Mouse (Mus musculus) layer of hippocampus, adult 8-10 months (tissue): ENCODE measurements around the gene Padi1. TPM values are rescaled to one million over a fixed set of nuclear protein-coding genes. Genes with fewer than 3 reads are reported as not detected.
A peak's percentile ranks its signal among the peaks of the same experiment; 100 is the strongest.

Source experiments
- DNase-seq, 2 experiments: peaks; one replicate each; pipeline ENCODE4 v3.0.0; 2022; ENCODE audit warnings: low spot score in 2 of 2
- total RNA-seq, 4 experiments: library from RNA; stranded (reverse); gene quantifications; 2 replicates each; pipeline ENCODE4 v1.2.4; 2022

Gene Padi1
- total RNA-seq, 4 experiments from 2014 or later: 0.08 to 0.16 TPM; not detected in 2

DNA sequence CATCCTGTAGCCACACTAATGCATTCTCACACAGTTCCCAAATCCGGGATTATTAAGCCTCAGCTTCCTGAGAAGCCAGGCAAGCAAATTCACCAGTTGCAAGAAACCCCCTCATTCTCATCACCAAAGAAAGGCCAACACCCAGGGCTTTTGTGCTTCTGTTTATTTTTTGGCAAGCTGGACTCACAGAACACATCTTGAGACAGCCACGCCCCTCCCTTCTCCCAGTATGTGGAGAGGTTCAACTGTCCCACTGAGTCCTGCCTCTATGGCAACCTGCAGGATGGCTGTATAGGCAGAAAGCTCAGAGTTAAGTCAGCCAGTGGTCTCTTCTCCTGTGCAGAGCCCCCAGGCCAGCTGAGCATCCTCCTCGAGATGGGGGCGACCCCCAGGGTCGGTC, 60.4 kb downstream of the Padi1 start:
- no peak for DNase-seq

DNA sequence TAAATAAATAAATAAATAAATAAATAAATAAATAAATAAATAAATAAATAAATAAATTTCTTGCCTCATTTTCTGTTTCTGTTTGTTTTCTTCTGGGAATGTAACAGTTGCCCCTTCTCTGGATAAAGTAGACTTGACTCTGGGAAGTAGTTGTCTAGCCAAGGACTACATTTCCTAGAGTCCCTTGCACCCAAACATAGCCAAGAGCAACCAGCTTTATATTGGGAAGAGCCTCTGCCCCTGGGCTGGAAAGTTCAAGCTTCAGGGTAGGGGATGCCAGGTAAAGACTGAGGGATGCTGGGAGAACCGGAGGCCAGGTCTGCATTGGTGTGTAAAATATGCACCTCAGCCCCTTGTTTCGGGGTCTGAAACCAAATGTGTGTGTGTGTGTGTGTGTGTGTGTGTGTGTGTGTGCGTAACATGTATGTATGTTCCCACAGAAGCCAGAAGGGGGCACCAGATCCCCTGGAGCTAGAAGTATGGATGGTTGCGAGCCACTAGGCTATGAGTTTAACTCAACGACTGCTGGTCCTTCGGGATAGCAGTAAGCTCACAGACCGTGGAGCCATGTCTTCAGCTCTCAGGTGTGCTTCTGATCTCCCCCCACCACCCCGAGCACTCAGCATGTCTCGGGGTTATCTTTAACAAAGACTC, 61.2 kb downstream of the Padi1 start:
- DNase-seq: no peak

DNA sequence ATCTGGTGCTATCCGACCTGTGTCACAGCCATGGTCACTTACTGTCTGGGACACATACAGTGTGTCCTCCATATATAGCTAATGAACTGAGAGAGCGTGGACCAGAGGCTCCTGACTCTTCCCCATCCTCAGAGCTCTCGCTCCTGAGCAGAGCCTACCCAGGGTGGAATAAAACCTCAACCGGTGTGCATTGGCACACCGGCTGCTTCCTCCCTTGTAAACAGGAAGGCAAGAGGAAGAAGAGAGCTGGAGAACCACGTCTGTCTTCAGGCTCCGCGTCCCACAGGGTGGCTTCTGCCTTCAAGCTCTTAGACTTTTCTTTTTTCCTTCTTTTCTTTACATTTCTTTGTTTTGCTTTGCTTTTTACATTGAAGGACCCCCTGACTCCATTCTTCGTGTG, 62.8 kb downstream of the Padi1 start:
- no peak for DNase-seq

DNA sequence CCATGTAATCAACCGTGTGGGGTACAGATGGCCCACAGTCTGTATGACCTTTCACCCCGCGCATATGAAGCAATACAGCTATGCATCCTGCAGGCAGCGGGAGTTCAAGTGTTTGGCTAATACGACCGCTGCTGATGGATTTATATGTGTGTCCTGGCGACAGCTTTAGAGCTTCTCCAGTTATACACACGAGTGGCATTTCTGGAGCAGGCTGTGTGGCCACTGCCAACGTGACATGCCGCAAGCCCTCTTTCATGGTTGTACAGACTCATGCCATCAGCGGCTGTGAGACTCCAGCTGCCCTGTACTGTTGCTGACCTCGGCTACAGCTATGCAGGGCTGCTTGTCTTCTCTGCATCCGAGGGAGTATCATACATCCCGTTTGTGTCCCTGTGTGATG, 65.1 kb downstream of the Padi1 start:
- DNase-seq: no peak

DNA sequence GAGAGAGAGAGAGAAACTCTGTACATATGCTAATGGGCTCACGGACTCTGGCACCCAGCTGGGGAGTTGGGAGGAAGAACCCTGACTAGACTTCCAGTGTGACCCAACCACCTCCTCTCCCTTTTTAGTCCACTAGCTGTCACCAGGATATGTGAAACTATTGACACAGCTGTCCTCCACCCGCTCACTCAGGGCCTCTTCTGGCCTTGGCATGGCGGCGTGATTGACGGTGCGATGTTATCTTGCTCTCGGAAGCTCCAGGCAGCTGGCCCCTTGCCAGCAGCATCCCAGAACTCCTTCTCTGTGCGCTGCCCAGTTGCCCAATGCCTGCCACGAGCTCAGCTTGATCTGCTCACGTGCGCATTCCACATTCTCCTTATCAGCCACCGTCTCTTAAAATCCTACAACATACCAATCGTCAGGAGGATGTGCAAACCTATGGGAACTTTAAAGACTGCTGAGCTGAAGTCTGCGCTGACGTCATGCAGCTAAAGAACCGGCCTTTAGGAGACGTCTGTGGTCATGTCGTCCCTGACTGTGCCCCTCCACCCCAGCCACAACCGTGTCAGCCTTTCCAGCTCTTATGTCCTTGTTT, 65.7 kb downstream of the Padi1 start:
- DNase-seq: no peak

DNA sequence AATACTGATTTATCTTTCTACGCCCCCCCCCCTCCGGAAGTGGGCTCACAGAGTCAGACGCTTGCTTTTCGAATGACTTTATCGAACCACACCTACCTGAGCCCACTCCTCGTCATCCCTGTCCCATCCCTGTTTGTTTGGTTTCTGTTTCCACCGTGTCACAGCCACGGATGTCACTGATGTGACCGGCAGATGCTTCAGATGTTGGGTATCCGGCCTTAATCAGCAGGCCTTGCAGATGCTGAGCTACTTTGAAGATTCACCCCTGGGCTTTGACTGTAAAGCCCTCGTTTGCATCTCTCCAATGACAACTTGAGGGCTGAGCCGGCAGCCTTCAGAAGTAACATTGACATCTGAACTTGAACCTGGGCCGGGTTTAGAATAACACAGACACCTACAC, 69.0 kb downstream of the Padi1 start:
- no peak for DNase-seq

DNA sequence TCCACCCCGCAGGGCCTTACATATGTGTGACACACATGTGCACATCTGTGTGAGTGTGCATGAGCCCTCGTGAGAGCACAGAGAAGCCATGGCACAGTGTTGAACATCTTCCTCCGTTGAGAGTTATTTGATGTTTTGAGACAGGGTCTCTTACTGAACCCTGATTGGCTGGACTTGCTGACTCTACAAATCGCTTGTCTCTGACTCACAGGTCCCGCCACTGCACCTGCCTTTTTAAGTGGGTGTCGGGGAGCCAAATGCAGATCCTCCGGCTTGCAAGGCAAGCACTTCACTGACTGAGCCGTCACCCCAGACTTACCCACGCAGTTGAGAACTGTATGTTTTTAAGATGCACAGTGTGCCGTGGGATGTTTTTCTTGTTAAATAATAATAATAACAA, 69.7 kb downstream of the Padi1 start:
- no peak for DNase-seq

DNA sequence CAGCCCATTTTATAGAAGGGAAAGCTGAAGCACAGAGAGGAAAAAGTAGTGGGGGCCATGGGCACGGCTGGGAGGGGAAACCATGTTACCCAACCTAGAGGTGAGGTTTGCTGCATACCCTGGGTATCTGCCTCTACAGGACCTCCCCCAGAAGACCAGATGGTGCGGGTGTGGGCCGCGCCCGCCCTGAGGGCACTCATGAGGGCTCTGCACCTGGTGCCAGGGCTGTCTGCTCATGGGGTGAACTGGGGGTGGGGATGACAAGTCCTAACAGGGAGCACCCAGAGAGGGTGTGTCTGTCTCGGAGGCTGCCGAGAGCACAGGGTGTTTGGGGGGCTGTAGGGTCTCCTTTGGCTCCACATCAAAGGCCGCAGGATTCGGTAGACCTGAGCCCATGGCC, 70.7 kb downstream of the Padi1 start:
- DNase-seq: no peak

DNA sequence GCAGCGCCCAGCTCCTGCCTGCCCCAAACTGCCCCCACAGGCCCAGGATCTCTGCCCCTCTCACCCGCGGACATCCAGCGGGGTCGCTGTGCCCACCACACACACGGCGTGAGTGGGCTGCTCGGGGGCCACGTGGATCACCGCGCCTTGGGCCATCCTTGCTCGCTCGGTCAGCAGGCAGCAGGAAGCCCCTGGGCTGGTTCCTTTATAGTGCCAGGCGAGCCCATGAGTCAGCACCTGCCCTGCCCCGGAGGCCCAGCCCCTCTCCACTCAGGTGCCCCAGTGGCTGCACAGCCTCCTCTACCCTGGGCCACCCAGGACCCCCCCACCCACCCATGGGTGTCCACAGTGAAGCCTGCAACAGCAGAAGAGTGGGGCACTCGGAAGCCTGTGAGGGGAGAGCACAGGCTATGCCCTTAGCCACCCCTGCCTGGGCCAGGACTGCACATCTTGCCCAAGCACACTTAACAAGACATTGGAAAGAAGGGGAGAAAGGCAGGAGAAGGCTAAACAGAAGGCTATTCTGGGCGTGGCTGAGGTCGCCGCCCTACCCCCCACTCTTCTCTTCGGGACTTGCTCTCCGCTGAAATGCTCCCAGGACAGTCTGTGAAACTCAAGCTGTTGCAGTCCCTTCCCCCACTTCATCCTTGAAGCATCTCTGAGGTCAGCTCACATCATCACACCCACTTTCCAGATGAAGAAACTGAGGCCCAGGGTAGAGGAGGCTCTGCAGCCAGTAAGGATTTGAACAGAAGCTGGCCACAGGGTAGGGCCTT, 71.4 kb downstream of the Padi1 start, which contains the start of gene Padi4:
TSS of gene Padi4 (minus strand) at position 212 of the 776 bp plus-strand sequence.
- DNase-seq: no peak

DNA sequence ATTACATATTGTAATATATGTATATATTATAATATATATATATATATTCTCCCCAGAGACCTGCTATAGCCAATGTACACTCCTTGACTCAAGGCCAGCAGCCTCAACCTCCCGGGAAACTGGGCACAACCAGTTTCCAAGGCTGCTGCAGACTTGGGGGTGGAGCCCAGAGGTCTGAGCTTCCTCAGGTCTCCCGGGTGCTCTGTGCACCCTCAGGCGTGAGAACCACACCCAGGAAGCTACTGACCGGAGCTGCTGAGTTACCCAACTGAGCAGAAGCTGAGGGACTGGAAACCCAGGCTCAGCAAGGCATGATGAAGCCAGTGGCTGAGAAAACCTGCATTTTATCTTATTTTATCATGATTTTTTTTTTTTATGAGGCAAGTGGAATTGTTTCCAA, 74.5 kb downstream of the Padi1 start:
- no peak for DNase-seq

DNA sequence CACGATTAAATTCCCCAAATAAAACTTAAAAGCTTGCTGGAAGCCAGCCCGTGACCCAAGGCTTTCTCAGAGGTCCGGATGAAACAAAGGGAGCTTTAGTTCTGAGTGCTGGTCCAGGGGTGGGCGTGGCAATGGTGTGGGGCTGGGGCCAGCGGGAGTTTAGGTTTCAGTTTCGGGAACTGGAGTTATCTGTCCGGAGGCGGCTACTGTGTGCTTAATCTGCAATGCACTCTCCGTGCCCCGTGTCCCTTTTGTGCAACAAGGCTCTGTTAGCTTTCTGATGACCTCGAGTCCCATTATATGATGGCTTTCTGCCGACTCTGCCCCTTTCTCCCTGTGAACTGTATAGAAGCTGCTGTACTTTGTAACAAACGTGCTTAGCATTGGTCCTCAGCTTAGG, 75.1 kb downstream of the Padi1 start:
- DNase-seq: no peak

DNA sequence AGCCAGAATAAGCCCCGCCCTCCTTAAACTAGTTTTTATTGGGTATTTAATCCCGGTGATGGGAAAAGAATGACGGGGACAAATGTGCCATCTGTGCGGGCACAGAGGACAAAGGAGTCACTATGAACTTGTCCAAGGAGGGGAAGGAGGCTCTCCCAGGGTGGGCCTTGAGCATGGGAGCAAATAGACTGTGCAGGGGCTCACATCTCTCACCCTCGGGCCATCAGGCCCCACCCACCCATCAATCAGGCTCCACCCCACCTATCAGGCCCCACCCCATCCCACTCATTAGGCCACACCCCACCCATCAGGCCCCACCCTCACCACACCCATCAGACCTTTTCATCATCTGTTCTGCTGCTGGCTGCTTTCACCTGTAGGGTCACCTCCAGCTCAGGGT, 76.6 kb downstream of the Padi1 start:
- no peak for DNase-seq

DNA sequence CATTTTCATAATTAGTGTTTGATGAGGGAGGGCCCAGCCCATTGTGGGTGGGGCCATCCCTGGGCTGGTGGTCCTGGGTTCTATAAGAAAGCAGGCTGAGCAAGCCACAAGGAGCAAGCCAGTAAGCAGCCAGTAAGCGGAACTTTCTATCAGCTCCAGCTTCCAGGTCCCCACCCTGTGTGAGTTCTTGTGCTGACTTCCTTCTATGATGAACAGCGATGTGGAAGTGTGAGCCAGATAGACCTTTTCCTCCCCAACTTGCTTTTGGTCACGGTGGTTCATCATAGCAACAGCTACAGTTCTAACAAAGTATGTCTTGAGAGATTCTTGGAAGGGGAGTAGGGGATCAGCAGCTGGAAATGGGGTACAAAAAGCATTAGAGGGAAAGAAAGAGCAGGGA, 79.6 kb downstream of the Padi1 start:
- DNase-seq: no peak

DNA sequence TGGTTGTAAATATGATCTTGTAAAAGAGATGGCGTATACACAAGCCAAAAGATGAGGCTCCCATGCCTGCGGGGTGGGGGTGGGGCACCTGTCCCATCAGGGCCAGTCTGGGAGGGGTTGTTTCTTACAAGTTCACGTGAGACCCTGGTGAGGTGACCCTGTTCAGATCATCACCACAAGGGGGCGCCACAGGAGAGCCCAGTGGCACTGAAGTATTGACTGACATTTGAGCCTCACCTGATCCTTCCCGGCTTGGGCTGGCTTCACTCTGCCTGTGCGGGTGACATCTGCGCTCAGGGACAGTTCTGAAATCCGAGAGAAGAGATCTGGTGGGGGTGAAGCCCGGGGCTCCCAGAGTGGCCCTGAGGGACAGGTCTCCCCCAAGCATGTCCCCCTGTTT, 82.4 kb downstream of the Padi1 start:
- DNase-seq: peak in 1 of 2 experiments; percentile 10

Other genes with a start within 250 kb of the Padi1 start
- 10 to 100 TPM; 44.6 to 55.8 (median 46.7) TPM for gene Arhgef10l, start 179.8 kb downstream of the Padi1 start, total RNA-seq
- 10 to 100 TPM; 82.5 to 87.8 (median 85.0) TPM for gene Rcc2, start 145.2 kb downstream of the Padi1 start, total RNA-seq
- not detected for gene Padi6, start 103.1 kb downstream of the Padi1 start, total RNA-seq
- gene Padi4, start 71.5 kb downstream of the Padi1 start, total RNA-seq: under 1 TPM in 1 of 4 experiments, not detected in 3; 0.18 TPM
- gene Padi3, start 35.1 kb downstream of the Padi1 start, total RNA-seq: not detected
- 10 to 100 TPM; 25.4 to 44.6 (median 32.6) TPM for gene Padi2, start 60.6 kb upstream of the Padi1 start, total RNA-seq
- 100 to 1,000 TPM; 169 to 190 (median 176) TPM for gene Sdhb, start 115.4 kb upstream of the Padi1 start, total RNA-seq
- 100 to 1,000 TPM; 144 to 156 (median 150) TPM for gene Atp13a2, start 141.1 kb upstream of the Padi1 start, total RNA-seq
- 1 to 10 TPM; 4.2 to 6.6 (median 5.5) TPM for gene Mfap2, start 164.6 kb upstream of the Padi1 start, total RNA-seq
- 10 to 100 TPM; 67.9 to 92.0 (median 76.6) TPM for gene Crocc, start 214.8 kb upstream of the Padi1 start, total RNA-seq
- 10 to 100 TPM; 41.4 to 55.0 (median 46.9) TPM for gene Necap2, start 232.6 kb upstream of the Padi1 start, total RNA-seq
- under 1 TPM in 2 of 4 experiments, not detected in 2; 0.20 to 0.23 TPM for gene Spata21, start 242.6 kb upstream of the Padi1 start, total RNA-seq